Mouse (Mus musculus): ENCODE measurements around the gene Rab27a. TPM values are rescaled to one million over a fixed set of nuclear protein-coding genes. Genes with fewer than 3 reads are reported as not detected.

The Rab27a gene
- total RNA-seq, 1 experiment from 2014 or later, result 85.9 TPM

DNA sequence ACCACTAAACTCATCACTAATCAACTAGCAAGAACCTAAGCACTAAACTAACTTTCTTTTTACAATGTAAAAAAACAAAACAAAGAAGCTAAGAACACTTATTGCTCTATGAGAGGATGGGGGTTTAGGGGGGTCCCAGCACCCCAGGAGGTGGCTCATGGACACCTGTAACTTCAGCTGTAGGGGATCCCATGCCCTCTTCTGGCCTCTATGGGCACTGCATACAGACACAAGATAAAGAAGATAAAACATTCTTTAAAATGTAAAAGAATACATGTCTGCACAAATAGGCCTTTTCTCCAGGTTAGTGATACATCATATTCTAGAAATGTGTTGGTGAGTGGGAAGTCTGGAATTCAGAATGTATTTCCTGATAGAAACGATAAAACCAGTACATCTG, 11.2 kb upstream of the Rab27a start:
- no peak for ATAC-seq (replicated peaks in 1 of 2; ENCODE audit: insufficient read depth in 1 of 2, low FRiP score in 2 of 2, low TSS enrichment in 1 of 2, low read depth in 1 of 2, poor library complexity in 2 of 2, severe bottlenecking in 2 of 2)

GRCm38 (mm10) chr9:73039222-73039945, 5.3 kb upstream of the Rab27a start:
- peak; percentile 70 to 87 for ATAC-seq (replicated peaks in 1 of 2; ENCODE audit: insufficient read depth in 1 of 2, low FRiP score in 2 of 2, low TSS enrichment in 1 of 2, low read depth in 1 of 2, poor library complexity in 2 of 2, severe bottlenecking in 2 of 2)

- ATAC-seq (replicated peaks in 1 of 2; ENCODE audit: insufficient read depth in 1 of 2, low FRiP score in 2 of 2, low TSS enrichment in 1 of 2, low read depth in 1 of 2, poor library complexity in 2 of 2, severe bottlenecking in 2 of 2), result no peak
Observed at GRCm38 (mm10) chr9:73040080-73040479, 4.6 kb upstream of the Rab27a start, which contains the start of gene Pigb. Gene Pigb, minus strand, starts transcription at chr9:73040378.

DNA sequence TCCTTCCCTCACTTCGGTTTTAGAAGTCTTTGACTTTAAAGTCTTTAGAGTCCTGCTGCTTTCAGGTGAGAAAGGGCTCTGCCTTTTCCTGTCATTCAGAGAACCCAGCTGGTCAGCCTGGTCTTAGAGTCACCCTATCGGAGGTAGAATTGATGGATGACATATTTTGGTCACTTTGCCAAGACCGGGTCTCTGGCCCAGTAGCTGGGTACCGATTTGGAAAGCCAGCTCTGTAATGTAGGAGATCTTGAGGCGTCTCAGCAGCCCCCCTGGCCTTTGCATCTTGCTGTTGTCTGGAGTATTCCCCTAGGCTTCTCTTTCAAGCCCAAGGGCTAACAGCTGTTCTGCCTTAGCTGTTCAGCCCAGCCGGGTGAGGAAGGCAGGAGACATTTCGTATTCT, 550 bp downstream of the Rab27a start:
- no peak for ATAC-seq (replicated peaks in 1 of 2; ENCODE audit: insufficient read depth in 1 of 2, low FRiP score in 2 of 2, low TSS enrichment in 1 of 2, low read depth in 1 of 2, poor library complexity in 2 of 2, severe bottlenecking in 2 of 2)

DNA sequence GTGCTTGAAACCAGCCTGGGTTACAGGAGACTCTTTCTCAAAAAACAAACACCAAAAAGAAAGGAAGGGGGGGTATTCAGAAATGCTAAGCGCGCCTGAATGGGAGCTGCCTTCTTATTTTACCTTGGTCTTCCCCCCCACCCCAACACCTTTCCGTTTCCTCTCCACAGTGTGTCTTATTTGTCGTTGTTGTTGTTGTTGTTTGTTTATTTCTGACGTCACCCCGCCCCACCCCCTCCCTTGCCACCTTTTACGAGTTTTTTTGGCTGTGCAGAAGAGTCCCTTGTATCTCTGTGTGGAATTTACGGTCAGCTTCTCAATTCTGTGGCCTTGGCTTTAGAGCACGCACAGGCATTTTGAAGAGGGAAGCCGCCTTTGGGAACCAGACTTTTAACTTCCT, 1.1 kb downstream of the Rab27a start:
- ATAC-seq (replicated peaks in 1 of 2; ENCODE audit: insufficient read depth in 1 of 2, low FRiP score in 2 of 2, low TSS enrichment in 1 of 2, low read depth in 1 of 2, poor library complexity in 2 of 2, severe bottlenecking in 2 of 2), result no peak

DNA sequence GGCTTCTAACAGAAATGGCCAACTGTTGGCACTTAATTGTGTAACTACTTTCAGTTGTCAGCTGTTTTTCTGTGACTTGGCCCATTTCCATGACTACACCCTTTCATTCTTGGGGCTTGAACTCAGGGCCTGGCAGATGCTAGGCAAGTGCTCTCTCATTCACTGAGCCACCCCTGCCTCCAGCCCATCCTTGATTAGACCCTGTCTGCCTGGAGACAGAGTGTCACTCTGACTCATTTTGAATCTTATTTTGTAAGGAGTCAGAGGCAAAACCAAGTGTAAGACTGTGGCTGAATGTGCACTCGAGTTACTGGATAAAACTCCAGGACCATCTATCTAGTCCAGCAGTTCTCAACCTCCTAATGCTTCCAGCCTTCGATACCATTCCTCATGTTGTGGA, 3.3 kb downstream of the Rab27a start:
- no peak for ATAC-seq (replicated peaks in 1 of 2; ENCODE audit: insufficient read depth in 1 of 2, low FRiP score in 2 of 2, low TSS enrichment in 1 of 2, low read depth in 1 of 2, poor library complexity in 2 of 2, severe bottlenecking in 2 of 2)

DNA sequence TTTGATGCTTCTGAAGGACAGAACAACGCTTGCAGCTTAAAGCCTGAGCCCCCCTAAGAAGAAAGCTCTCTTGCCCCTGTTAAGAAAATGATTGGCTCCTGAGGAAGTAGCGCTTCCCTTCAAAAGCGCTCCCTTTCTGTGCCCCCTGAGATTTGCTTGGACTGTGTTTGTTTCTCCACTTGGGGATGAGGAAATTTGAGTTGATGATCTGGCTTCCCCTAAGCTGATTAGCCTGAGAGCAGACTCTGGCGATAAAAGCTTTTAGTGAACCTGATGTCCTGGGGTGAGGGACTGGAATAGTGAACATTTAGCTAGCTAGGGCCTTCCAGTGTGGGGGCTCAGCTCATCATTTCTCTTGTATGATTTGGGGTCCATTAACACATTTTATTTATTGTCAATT, 4.3 kb downstream of the Rab27a start:
- no peak for ATAC-seq (replicated peaks in 1 of 2; ENCODE audit: insufficient read depth in 1 of 2, low FRiP score in 2 of 2, low TSS enrichment in 1 of 2, low read depth in 1 of 2, poor library complexity in 2 of 2, severe bottlenecking in 2 of 2)

GRCm38 (mm10) chr9:73049833-73050232, 5.2 kb downstream of the Rab27a start:
- ATAC-seq (replicated peaks in 1 of 2; ENCODE audit: insufficient read depth in 1 of 2, low FRiP score in 2 of 2, low TSS enrichment in 1 of 2, low read depth in 1 of 2, poor library complexity in 2 of 2, severe bottlenecking in 2 of 2), result no peak

DNA sequence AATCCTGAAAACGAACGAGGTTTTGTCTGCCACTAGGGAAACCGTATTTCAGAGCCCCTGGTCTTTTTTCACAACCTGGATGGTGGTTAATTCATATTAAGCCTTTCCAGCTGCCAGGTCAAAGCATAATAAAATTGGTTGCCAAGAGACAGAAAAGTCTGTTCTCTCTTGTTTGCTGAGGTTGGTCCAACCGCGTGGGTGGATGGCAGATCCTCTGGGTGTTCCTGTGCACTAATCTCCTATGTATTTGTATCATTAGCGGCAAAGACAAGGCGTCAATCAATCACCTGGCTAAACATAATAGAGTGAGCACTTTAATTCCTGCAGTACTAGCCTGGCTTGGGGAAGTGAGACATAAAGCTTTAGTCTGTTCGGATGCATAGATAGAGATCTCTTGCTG, 6.0 kb downstream of the Rab27a start:
- no peak for ATAC-seq (replicated peaks in 1 of 2; ENCODE audit: insufficient read depth in 1 of 2, low FRiP score in 2 of 2, low TSS enrichment in 1 of 2, low read depth in 1 of 2, poor library complexity in 2 of 2, severe bottlenecking in 2 of 2)

DNA sequence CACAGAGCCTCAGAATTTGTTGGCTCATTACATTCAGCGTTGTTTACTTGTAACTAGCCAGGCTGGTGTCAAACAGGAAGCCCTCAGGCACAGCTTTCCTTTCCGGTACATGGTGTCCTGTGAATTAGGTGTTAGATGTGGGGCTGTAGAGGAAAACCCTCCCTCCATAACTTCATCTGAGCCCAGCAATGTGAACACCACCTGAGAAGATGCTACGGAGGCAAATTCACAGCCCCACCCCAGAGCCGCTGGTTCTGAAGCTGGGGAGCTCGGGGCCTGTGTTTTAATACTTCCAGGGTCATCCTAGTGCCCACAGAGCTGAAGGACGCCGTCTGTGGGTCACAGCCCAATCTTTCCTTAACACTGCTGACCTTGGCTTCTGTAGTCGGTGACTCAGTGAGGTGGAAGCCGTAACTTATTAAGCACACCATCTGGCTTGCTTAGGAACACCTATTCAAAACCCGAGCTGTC, 10.8 kb downstream of the Rab27a start:
- no peak for ATAC-seq (replicated peaks in 1 of 2; ENCODE audit: insufficient read depth in 1 of 2, low FRiP score in 2 of 2, low TSS enrichment in 1 of 2, low read depth in 1 of 2, poor library complexity in 2 of 2, severe bottlenecking in 2 of 2)

DNA sequence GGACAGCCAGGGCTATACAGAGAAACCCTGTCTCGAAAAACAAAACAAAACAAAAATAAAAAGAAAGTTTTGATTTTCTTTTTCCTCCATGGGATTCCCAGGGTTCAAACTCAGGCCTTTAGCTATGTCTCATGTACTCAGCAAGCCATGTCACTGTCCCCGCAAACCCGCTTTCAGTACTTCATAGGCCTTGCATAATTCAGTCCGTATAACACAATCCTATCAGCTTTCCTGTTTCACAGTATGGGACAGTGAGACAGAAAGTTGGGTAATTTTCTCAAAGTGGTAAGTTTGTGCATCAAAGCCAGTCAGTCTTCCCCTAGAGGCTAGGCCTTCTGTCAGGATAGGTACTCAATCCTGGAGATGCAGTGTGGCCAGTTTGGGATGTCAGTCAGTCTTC, 14.6 kb downstream of the Rab27a start:
- ATAC-seq (replicated peaks in 1 of 2; ENCODE audit: insufficient read depth in 1 of 2, low FRiP score in 2 of 2, low TSS enrichment in 1 of 2, low read depth in 1 of 2, poor library complexity in 2 of 2, severe bottlenecking in 2 of 2), result no peak; a peak in 1 of 4 replicates

DNA sequence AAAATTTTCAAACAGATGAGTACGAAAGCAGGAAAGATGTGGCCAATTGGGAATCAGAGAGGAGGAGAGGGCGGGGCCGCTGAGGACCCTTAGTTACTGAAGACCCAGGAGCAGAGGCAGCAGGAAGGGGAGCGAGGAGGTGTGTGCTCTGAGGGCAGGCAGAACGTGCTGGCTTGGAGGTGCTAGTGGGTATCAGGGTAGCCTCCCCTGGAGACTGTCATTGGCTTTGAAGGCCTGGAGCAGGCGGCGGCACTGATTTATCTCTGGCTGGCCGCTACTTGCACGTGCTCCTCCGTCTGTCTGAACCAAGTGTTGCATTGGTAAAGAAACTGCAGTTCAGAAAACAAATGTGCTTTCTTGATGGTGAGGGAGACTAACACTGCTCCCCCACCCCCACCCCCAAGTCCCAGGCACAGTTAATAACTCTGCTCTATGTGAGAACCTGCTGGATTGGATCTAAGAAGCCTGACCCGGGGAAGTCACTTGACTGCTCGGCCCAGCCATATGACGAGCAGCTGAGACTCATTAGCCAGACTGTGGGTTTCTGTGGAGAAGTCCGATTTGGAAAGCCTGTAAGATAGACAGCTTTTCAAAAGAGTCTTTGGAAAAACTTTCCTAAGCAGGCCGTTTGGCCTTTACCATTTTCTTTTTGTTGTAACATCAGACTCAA, 19.1 kb downstream of the Rab27a start:
- ATAC-seq (replicated peaks in 1 of 2; ENCODE audit: insufficient read depth in 1 of 2, low FRiP score in 2 of 2, low TSS enrichment in 1 of 2, low read depth in 1 of 2, poor library complexity in 2 of 2, severe bottlenecking in 2 of 2), result no peak

DNA sequence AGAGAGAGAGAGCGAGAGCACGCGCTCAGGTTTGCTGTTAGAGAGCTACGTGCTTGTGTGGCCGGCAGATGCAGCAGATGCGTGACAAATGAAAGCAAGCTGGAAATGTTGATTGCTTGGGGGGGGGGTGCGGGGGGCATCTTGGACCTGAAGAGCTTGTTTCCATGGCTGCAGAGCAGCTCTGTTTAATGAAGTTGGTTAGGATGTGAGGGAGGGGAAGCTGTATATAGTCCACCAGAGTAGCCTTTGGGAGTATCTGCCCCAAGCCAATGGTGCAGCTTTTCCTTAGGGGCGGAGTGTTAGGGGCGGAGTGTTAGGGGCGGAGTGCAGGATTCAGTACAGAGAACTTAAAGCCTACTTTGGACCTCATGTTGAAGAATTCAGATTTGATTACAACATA, 22.4 kb downstream of the Rab27a start:
- no peak for ATAC-seq (replicated peaks in 1 of 2; ENCODE audit: insufficient read depth in 1 of 2, low FRiP score in 2 of 2, low TSS enrichment in 1 of 2, low read depth in 1 of 2, poor library complexity in 2 of 2, severe bottlenecking in 2 of 2)

GRCm38 (mm10) chr9:73068230-73068679, 23.6 kb downstream of the Rab27a start:
- ATAC-seq (replicated peaks in 1 of 2; ENCODE audit: insufficient read depth in 1 of 2, low FRiP score in 2 of 2, low TSS enrichment in 1 of 2, low read depth in 1 of 2, poor library complexity in 2 of 2, severe bottlenecking in 2 of 2), result peak; percentile 22 to 25; a peak in 2 of 4 replicates

DNA sequence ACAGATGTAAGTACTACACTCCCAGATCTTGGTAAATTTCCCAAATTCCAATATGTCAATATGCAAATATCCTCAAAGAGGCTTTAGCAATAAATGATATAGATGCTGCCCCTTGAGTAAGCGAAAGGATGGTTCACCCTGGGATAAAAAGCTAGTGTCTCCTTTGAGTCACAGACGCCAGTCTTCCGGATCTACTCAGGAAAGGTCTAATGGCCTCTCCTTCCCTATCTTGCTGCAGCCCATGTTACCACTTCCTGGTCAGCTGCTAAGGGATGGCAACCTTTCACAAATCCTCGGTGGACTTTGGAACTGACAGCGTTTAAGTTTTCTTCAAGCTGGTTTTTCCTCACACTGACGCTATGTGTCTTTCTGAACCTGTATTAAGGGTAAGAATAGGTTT, 24.0 kb downstream of the Rab27a start:
- ATAC-seq (replicated peaks in 1 of 2; ENCODE audit: insufficient read depth in 1 of 2, low FRiP score in 2 of 2, low TSS enrichment in 1 of 2, low read depth in 1 of 2, poor library complexity in 2 of 2, severe bottlenecking in 2 of 2), result 0 out of 4 replicates have a peak, but pooled peaks of 1 of the 2 experiments have one; percentile 20

DNA sequence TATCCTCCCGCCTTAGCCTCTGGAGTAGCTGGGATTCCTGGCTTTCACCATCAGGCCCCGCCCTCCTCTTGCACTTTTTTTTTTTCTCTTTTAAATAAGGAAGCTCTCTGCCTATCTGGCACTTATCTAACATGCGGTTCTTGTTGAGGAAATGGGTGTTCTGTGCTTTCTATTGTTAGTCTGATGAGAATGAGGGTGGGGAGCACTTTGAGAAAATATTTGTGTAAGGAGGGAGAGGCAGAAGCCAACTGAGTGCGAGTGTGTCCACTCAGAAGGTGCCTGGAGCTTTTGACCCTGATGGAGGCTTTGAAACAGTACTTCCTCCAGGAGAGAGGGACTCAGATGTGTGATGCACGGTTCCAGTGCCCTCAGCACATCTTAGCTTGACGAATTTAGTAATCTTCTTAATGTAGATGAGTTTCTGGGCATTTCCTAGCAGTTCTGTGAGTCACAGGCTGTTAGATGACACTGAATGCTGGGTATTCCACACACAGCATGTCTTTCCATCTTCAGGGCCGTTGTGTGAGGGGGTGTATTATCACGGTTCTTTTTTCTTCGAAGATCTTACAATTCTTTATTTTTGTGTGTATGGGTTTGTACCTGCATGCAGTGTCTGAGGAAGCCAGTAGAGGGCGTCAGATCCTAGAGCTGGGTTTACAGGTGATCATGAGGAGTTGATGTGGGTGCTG, 26.5 kb downstream of the Rab27a start:
- ATAC-seq (replicated peaks in 1 of 2; ENCODE audit: insufficient read depth in 1 of 2, low FRiP score in 2 of 2, low TSS enrichment in 1 of 2, low read depth in 1 of 2, poor library complexity in 2 of 2, severe bottlenecking in 2 of 2), result peak in 1 of 2 experiments; percentile 37; a peak in 2 of 4 replicates

GRCm38 (mm10) chr9:73072426-73072825, 27.8 kb downstream of the Rab27a start:
- no peak; a peak in 1 of 4 replicates for ATAC-seq (replicated peaks in 1 of 2; ENCODE audit: insufficient read depth in 1 of 2, low FRiP score in 2 of 2, low TSS enrichment in 1 of 2, low read depth in 1 of 2, poor library complexity in 2 of 2, severe bottlenecking in 2 of 2)

GRCm38 (mm10) chr9:73073169-73073568, 28.5 kb downstream of the Rab27a start:
- peak; percentile 63 to 69 for ATAC-seq (replicated peaks in 1 of 2; ENCODE audit: insufficient read depth in 1 of 2, low FRiP score in 2 of 2, low TSS enrichment in 1 of 2, low read depth in 1 of 2, poor library complexity in 2 of 2, severe bottlenecking in 2 of 2)

All from hematopoietic stem cell, adult 5-6 weeks (primary cell).